Mouse (Mus musculus): ENCODE measurements around the gene Gm20824. TPM values are rescaled to one million over a fixed set of nuclear protein-coding genes. Genes with fewer than 3 reads are reported as not detected.

The Gm20824 gene
- not detected for polyA plus RNA-seq (2014; fragmentation: Illumina TruSeq; extraction: RNeasy Lipid Tissue Mini Kit (QIAGEN cat#74804); ENCODE audit: low read depth, low replicate concordance)

DNA sequence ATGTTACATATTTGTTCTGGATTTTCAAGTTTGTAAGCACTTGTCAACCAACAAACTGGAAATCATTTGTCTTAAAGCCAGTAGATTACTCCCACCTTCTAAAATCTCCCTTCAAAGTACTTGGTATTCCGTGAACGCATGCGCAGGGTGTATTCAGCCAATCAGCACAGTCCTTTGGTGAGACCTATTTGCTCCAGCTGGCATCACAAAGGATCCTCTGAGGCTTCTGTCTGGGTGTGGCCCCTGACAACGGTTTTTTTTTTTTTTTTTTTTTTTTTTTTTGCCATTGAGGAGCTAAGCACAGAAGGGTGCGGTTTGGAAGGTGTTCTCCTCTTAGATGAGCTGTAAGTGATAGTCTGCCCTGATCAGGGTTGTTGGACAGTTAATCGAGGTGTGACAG lies at the start of gene Gm20824:
Gene Gm20824 (plus strand): TSS at position 301 of the 400 bp plus-strand sequence.

Other genes starting within 250 kb of the Gm20824 start
- gene Gm20825, start 186.4 kb upstream of the Gm20824 start, polyA plus RNA-seq (2014; fragmentation: Illumina TruSeq; extraction: RNeasy Lipid Tissue Mini Kit (QIAGEN cat#74804); ENCODE audit: low read depth, low replicate concordance) = not detected

All from liver, adult 10 weeks (tissue).